Mouse (Mus musculus) forebrain, embryonic 13.5 days (tissue): ENCODE results near the gene Them7. TPM values are rescaled to one million over a fixed set of nuclear protein-coding genes. Genes with fewer than 3 reads are reported as not detected.
A peak's percentile ranks its signal among the peaks of the same experiment; 100 is the strongest.

Experiments used
- ATAC-seq: fragments of 200-750 bp; cut with Nextera tagmentation; 2 replicates; pipeline ENCODE4 v1.8.0; 2017
- H3K27ac ChIP-seq: fragments of 300-500 bp; sonication (generic); 2 replicates; pipeline ENCODE4 v1.5.1; 2015; ENCODE audit warnings: inconsistent platforms, mild to moderate bottlenecking, moderate library complexity
- H3K27me3 ChIP-seq: fragments of 300-500 bp; sonication (generic); 2 replicates; pipeline ENCODE4 v1.6.1; 2015; ENCODE audit warnings: mild to moderate bottlenecking, inconsistent platforms
- H3K36me3 ChIP-seq: fragments of 300-500 bp; sonication (generic); 2 replicates; pipeline ENCODE4 v1.6.1; 2015; ENCODE audit warnings: mild to moderate bottlenecking, inconsistent platforms; ENCODE audit not compliant: poor library complexity, severe bottlenecking
- H3K4me1 ChIP-seq: fragments of 300-500 bp; sonication (generic); 2 replicates; pipeline ENCODE4 v1.6.1; 2015; ENCODE audit warnings: inconsistent platforms
- H3K4me2 ChIP-seq: fragments of 300-500 bp; sonication (generic); 2 replicates; pipeline ENCODE4 v1.6.1; 2015; ENCODE audit warnings: inconsistent platforms, mild to moderate bottlenecking, moderate library complexity
- H3K4me3 ChIP-seq: fragments of 300-500 bp; sonication (generic); 2 replicates; pipeline ENCODE4 v1.5.1; 2015; ENCODE audit warnings: mild to moderate bottlenecking, inconsistent platforms
- H3K9ac ChIP-seq: fragments of 300-500 bp; sonication (generic); 2 replicates; pipeline ENCODE4 v1.6.1; 2015; ENCODE audit warnings: mild to moderate bottlenecking, inconsistent platforms
- H3K9me3 ChIP-seq: fragments of 300-500 bp; sonication (generic); replicated peaks from 2 replicates; pipeline ENCODE4 v1.6.1; 2016; ENCODE audit warnings: inconsistent platforms
- WGBS: fragments of 180-500 bp; shearing (Covaris S2); methylation state at CpG from one replicate; pipeline ENCODE4 v1.1.7; 2015; 5-methylcytosine and 5-hydroxymethylcytosine counted together
- polyA plus RNA-seq: library from polyadenylated mRNA; unstranded; fragments of >200 nt; fragmentation: Nextera tagmentation; extraction: Ambion mirVana; gene quantifications from 2 replicates; pipeline ENCODE4 v1.2.1, GENCODE M21; 2015

Gene Them7
- polyA plus RNA-seq, 1 experiment from 2014 or later, result not detected

DNA sequence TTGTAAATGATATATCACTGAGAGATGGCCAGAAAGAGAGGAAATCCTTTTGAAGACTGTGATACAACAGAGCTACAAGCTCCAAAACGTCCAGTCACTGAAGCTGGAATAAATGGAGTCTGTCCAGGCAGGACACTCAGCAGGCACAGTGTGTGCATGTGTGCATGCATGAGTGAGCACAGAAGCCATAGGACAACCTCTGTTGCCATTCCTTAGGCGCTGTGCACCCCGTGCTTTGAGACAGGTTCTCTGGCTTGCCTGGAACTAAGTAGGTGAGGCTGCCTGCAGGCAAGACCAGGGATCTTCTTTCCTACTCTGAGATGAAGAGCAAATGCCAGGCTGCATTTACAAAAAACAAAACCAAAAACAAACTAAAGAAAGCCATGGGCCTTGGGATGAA is 160.9 kb downstream of the Them7 start:
- Histone ChIP-seq H3K4me1 (no peaks in the 10 kb centered on the region), H3K9ac (no peak overlapping the region), H3K36me3 (peaks cover 40% of the 10 kb centered on the region), H3K27ac (no peak overlapping the region), H3K4me3 (no peak overlapping the region), H3K4me2 (no peak overlapping the region), H3K9me3 (no peaks in the 10 kb centered on the region), H3K27me3 (no peaks in the 10 kb centered on the region)
- no peak for ATAC-seq
- 83% methylated on average over 3 of the region's 3 CpGs for WGBS

DNA sequence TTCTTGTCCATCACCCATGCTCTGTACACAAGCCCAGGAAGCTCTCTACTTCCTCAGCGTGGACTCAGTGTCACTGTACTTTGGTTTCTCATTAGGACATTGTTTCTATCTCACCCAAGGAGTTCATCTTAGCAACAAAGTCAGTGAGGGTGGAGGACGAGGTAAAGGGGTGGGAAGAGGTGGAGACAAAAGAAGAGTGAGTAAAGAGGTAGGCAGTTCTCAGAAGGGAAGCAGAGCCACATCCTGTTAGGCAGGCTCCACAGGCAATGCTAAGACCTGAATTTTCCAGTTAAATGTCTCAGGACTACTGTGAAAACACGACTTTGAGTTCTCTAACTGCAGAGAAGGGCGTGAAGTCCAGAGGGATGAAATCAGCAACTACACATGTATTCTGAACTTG is 162.3 kb downstream of the Them7 start:
- Histone ChIP-seq H3K9me3 (no peaks in the 10 kb centered on the region), H3K4me3 (no peak overlapping the region), H3K9ac (no peak overlapping the region), H3K36me3 (peaks cover 52% of the 10 kb centered on the region), H3K4me1 (0 out of 2 replicates have a peak, but pooled peaks cover under 1% of the 10 kb centered on the region), H3K27me3 (no peaks in the 10 kb centered on the region), H3K27ac (no peak overlapping the region), H3K4me2 (no peak overlapping the region)
- ATAC-seq, result no peak
- 83% methylated on average over 4 of the region's 4 CpGs for WGBS

DNA sequence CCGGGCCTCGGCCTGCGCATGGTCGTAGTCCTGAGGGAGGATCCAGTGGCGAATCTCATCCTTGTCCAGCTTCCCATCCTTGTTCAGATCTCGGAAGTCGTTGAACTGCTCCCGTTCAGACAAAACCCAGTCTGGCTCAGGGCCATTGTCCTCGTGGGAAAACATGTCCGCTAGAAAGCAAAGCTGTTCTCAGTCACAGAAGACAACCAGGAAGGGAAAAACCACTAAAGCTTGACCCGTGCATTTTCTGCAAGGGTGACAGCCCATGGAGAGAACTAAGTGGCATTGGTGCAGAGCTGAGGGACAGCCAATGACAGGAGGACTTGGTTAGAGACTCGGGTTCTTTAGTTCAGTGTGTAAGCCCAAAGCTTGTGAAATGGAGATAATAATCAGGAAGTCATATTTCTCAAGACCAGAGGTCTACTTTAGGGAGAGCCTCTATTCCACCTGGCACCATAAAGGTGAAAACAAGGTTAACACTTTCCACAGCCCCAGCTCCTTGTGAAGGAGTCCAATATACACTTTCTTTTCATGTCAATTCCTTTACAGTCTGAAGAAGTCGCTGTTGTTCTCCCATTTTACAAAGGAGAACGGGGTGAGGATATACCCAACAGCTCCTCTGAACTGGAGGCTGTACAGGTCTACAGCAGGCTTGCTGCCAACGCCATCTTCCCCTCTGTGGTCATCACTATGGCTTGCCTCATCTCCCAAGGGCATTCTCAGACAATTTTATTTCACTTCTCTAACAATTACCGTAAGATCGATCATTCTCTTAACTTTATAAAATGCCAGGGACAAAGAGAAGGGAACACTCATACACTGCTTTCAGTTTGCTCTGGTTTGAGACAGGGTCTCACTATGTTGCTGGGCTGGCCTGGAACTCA is 165.1 kb downstream of the Them7 start:
- ATAC-seq, result no peak
- no peak overlapping the region for H3K4me3 ChIP-seq
- peaks cover 71% of the 10 kb centered on the region for H3K36me3 ChIP-seq
- H3K27me3 ChIP-seq, result no peaks in the 10 kb centered on the region
- 86% methylated on average over 17 of the region's 17 CpGs for WGBS
- H3K27ac ChIP-seq, result no peak overlapping the region
- H3K4me1 ChIP-seq, result 0 out of 2 replicates have a peak, but pooled peaks cover 5% of the 10 kb centered on the region
- no peaks in the 10 kb centered on the region for H3K9me3 ChIP-seq
- H3K4me2 ChIP-seq, result no peak overlapping the region
- no peak overlapping the region for H3K9ac ChIP-seq

DNA sequence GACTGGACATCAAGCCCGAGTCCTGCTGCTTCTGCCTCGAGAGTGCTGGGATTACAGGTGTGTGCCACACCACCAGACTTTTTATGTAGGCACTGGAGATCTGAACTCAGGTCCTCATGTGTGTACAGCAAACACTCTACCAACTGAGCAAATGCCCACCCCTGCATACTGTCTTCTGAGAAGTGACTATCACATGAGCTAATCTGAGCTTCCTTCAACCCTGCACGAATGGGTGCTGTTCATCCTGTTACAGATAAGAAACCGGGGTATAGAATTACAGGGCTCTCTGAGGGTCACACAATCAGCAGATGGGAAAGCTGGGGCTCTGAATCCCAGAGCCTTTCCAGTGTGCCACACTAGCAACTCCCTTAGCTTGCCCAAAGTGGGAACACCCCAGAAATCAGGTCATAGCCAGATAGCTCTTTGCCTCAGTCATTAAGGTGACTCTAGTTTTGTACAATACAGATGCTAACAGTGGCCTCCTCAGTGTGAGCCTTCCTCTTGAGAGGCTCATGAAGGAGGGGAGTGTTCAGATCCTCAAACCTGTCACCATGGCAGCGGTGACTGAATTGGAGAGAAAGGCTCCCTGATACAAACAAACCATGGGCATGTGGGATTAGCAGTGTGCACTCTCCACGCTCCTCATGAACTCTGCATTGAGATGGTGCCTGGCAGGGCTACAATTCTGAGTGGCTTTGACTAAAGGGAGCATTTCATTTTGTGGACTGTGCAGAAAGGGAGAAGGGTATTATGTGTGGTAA is 166.7 kb downstream of the Them7 start:
- no peak overlapping the region for H3K27ac ChIP-seq
- H3K4me1 ChIP-seq, result 0 out of 2 replicates have a peak, but pooled peaks cover 5% of the 10 kb centered on the region
- 79% methylated on average over 6 of the region's 6 CpGs for WGBS
- no peaks in the 10 kb centered on the region for H3K9me3 ChIP-seq
- H3K36me3 ChIP-seq, result peaks cover 66% of the 10 kb centered on the region
- no peaks in the 10 kb centered on the region for H3K27me3 ChIP-seq
- H3K4me2 ChIP-seq, result no peak overlapping the region
- no peak overlapping the region for H3K9ac ChIP-seq
- no peak overlapping the region for H3K4me3 ChIP-seq
- peak; percentile 57; the same call in 1 of the 2 replicates for ATAC-seq

DNA sequence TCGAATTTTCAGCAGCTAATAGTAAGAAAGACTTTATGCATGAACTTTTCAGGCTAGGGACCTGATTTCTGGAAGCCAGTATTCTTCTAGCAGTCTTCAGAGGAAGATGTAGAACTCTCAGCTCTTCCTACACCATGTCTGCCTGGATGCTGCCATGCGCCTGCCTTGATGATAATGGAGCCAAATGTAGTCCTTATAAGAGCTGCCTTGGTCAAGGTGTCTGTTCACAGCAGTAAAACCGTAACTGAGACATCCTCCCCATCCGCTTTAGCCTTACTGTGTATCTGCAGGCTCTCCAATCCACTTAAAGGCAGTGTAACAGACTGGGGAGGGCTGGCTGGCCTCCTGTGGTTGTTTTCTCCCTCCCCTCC is 167.3 kb downstream of the Them7 start:
- H3K9me3 ChIP-seq, result no peaks in the 10 kb centered on the region
- H3K36me3 ChIP-seq, result peaks cover 63% of the 10 kb centered on the region
- whole genome bisulfite sequencing, result 81% methylated on average over 4 of the region's 4 CpGs
- no peak overlapping the region for H3K9ac ChIP-seq
- no peak overlapping the region for H3K4me3 ChIP-seq
- ATAC-seq, result no peak
- H3K27ac ChIP-seq, result no peak overlapping the region
- 0 out of 2 replicates have a peak, but pooled peaks cover 5% of the 10 kb centered on the region for H3K4me1 ChIP-seq
- no peak overlapping the region for H3K4me2 ChIP-seq
- H3K27me3 ChIP-seq, result no peaks in the 10 kb centered on the region

DNA sequence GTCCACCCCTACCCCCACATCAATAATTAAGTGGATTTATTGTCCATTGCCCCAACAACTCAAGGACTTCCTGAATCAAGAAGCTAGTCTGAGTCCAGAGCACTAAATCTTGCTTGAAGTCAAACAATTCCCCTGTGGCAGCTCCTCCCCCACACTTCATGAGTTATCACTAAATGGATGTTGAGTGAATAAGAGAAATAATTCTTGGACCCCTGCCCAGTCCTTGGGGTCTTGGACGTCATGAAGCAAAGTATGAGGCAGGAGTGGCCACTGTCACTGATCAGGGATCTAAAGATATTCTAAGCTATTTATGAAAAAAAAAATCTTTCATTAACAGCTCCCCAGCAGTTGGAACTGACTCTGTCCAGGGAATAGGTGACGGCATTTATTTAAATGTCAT is 168.4 kb downstream of the Them7 start:
- Histone ChIP-seq H3K27ac (no peak overlapping the region), H3K4me2 (no peak overlapping the region), H3K27me3 (no peaks in the 10 kb centered on the region), H3K36me3 (peaks cover 54% of the 10 kb centered on the region), H3K9me3 (no peaks in the 10 kb centered on the region), H3K4me3 (no peak overlapping the region), H3K9ac (no peak overlapping the region), H3K4me1 (peaks cover 12% of the 10 kb centered on the region)
- no peak for ATAC-seq
- 77% methylated on average over 2 of the region's 2 CpGs for WGBS

DNA sequence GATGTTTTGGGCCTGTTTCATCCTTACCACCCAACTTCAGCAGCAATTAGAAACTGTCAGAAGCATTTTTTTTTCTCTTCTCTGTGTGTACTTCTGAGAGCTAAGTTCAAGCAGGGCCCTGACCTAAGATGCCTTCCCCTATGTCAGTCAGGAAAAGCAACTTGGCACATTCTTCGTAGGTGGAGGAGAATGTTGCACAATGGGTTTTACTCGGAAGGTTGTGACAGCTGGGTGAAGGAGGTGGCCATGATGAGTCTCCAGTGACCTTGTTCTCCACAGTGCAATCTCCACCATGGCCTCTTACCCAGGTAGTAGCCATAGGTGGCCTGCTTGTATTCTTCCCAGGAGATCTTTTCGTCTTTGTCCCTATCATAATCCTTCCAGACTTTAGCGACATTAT is 170.3 kb downstream of the Them7 start:
- Histone ChIP-seq H3K27ac (no peak overlapping the region), H3K27me3 (no peaks in the 10 kb centered on the region), H3K9ac (no peak overlapping the region), H3K4me1 (peaks cover 25% of the 10 kb centered on the region), H3K4me3 (no peak overlapping the region), H3K36me3 (peaks cover 39% of the 10 kb centered on the region), H3K9me3 (no peaks in the 10 kb centered on the region), H3K4me2 (no peak overlapping the region)
- ATAC-seq, result no peak
- 89% methylated on average over 4 of the region's 4 CpGs for WGBS

DNA sequence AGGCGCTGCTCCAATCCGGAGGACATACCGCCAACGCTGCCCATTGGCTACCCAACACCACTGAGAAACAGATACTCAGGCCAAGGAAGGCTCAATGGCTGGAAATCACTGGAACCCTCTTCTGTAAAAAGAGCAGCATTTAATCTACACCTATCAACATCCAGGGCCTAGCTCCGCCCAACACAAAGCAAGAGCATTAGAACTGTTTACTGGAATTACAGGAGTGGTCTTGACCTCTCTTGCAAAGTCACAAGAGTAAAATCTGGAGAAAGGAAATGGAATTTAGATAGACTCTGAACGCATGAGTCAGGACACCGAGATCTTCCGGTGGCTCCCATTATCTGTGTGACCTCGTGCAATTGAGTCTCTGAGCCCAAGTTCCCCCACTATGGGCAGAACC is 171.9 kb downstream of the Them7 start:
- 96% methylated on average over 9 of the region's 9 CpGs for WGBS
- no peak for ATAC-seq

DNA sequence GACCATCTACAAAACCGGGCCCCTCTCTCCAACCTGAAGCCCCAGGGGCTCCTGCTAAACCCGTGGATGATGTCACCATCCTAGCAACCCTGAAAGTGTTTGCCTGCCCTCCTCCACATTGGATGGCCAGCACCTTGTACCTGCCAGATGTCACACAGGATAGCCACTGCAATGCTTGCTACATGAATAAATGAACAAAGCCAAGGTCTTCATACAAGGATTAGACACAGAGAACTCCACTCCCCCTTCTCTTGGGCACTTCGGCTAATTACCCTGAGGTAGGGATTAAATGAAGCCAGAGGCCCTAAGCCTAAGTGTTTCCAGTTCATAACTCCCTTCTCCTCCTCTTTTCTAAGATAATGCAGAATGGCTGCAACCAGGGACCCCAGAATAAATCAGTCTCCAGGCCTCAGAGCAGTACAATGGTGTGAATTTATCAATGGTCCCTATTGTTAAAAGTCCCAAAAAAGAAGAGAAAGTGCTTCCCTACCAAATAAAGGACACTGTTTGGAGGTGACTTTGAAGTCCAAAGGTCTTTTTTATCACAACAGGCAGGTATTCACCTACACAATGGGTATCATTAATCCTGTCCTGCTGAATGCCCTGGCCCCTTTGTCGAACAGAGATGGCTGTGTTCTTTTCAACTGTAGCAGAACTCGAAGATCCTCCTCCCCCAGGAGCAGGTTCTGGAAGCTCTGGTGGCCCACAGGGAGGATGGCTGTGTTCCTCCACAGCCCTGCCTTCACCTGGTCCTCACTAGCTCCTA is 173.5 kb downstream of the Them7 start:
- no peak for ATAC-seq
- no peak overlapping the region for H3K27ac ChIP-seq
- peaks cover 10% of the 10 kb centered on the region for H3K27me3 ChIP-seq
- peak overlapping the region; percentile 61 for H3K4me3 ChIP-seq
- peak overlapping the region; percentile 79 for H3K9ac ChIP-seq
- H3K4me2 ChIP-seq, result peak overlapping the region; percentile 81
- H3K9me3 ChIP-seq, result no peaks in the 10 kb centered on the region
- H3K4me1 ChIP-seq, result peaks cover 26% of the 10 kb centered on the region
- H3K36me3 ChIP-seq, result peaks cover 19% of the 10 kb centered on the region
- 11% methylated on average over 5 of the region's 5 CpGs for WGBS

More for the DNA sequence above, 171.9 kb downstream of the Them7 start:
- H3K4me1 ChIP-seq, result peaks cover 31% of the 10 kb centered on the region
- H3K27ac ChIP-seq, result no peak overlapping the region
- peaks cover 4% of the 10 kb centered on the region; the same call in 1 of the 2 replicates for H3K27me3 ChIP-seq
- H3K4me2 ChIP-seq, result no peak overlapping the region
- no peak overlapping the region for H3K4me3 ChIP-seq
- H3K9me3 ChIP-seq, result no peaks in the 10 kb centered on the region
- peaks cover 31% of the 10 kb centered on the region for H3K36me3 ChIP-seq
- no peak overlapping the region for H3K9ac ChIP-seq

DNA sequence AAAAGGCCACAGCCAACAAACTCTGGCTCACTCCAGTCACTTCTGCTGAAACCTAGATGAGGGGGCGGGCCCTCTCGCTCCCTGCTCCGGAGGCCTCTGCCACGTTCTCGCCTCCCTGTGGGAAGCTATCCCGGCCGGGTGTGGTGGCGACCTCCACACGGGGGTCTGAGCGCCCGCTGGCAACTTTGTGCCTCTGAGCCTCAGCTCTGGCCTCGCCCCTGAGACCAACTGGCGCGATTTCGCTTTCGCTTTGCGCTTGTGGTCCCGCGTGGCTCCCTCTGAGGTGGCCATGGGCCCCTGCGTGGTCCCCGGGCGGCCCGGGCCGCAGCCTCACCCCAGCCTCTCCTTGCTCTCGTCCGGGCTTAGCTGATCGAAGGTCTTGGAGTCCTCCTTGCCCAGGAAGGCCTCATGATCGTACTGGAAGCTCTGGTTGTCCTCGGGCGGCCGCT is 174.5 kb downstream of the Them7 start:
- peaks cover 14% of the 10 kb centered on the region for H3K36me3 ChIP-seq
- peak; percentile 68 for ATAC-seq
- WGBS, result under 1% methylated on average over 31 of the region's 31 CpGs
- H3K4me2 ChIP-seq, result peak overlapping the region; percentile 81
- peak overlapping the region; percentile 80 for H3K27ac ChIP-seq
- H3K4me1 ChIP-seq, result peaks cover 26% of the 10 kb centered on the region
- H3K4me3 ChIP-seq, result peak overlapping the region; percentile 61
- H3K9me3 ChIP-seq, result no peaks in the 10 kb centered on the region
- peaks cover 10% of the 10 kb centered on the region for H3K27me3 ChIP-seq
- peak overlapping the region; percentile 79 for H3K9ac ChIP-seq

DNA sequence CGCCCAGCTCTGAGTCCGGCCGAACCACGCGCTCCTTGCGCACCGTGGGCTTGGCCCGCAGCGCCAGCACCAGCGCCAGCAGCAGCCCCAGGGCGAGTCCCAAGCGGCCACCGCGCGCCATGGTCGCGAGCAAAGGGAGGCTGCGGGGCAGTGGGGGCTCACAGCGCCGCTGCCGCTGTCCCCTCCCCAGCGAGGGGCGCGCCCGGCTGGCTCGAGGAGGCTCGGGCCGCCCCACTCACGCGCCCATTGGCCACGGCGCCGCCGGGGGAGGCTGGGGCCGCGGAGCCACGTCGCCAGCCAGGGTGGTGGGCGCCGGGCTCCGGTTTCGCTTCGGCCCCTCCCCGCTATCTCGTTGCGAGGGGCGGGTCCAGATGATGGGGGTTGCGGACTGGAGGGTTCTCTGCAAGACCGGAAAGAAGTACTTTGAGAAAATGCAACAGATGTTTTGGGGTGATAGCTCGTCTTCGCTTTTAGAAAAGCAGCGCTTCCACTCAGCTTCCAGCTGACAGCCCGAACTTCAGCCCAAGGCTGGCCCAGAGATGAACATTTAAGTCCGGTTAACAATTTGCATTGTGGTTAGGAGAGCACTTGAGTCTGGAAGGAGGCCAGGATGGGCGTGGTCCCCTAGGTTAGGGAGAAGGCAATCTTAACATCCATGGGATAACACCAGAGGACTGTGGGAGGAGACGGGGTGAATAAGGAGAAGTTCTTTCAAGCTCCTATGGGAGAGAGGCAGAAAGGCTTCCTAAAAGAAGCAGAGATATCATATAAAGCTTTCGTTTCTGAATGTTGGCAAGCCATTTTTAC is 175.2 kb downstream of the Them7 start, which contains the start of gene Rcn1:
TSS of gene Rcn1 (minus strand) at position 235 of the 807 bp plus-strand sequence.
- Histone ChIP-seq H3K4me3 (peak within 1 kb of the TSS; percentile 61), H3K9ac (peak within 1 kb of the TSS; percentile 79), H3K27me3 (peaks cover 10% of the 10 kb centered on the region), H3K27ac (peak within 1 kb of the TSS; percentile 80), H3K4me2 (peak within 1 kb of the TSS; percentile 81), H3K4me1 (peaks cover 26% of the 10 kb centered on the region), H3K36me3 (peaks cover 8% of the 10 kb centered on the region), H3K9me3 (no peaks in the 10 kb centered on the region)
- 1% methylated on average over 52 of the region's 57 CpGs for WGBS
- ATAC-seq, result peak; percentile 93
